Comparison of ENCODE assay signal across 10 mouse cellular contexts in the genomic region with DNA sequence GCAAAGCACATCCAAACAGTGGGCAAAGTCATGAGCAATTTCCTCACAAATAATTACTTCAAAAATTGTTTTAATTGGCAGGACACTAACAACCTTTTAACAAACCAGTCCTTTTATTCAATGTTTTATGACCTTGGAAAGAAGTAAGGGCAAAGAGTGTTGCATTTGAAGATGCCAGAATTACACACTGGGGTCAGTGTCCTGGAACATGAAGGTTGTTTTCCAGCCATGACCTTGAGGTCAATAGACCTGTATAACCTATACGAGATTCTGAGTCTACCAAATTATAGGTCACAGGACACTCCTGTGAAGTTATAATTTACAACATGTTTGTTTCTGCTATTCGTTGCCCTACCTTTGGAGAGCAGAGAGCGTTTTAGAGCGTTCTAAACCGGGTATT. TPM values are rescaled to one million over a fixed set of nuclear protein-coding genes. Genes with fewer than 3 reads are reported as not detected.
A peak's percentile ranks its signal among the peaks of the same experiment; 100 is the strongest.
DNase-seq lines count a peak whose midpoint lies in the region; ATAC-seq and TF ChIP-seq lines count a peak whose summit lies in the region.
"Had no signal": no experiment of that assay in that cellular context is flagged by ENCODE, and none has a peak within 500 bp of the region (broad histone marks: within the 10 kb centered on the region; RNA-seq: fewer than 3 reads in every experiment).

No protein-coding gene starts in this region.

- 0 out of 2 replicates have a peak, but pooled peaks cover 3% of the 10 kb centered on the region for H3K4me1 ChIP-seq in lung, embryonic 14.5 days (ENCODE audit: insufficient read depth)
- peaks cover 25% of the 10 kb centered on the region for H3K4me1 ChIP-seq in forebrain, embryonic 14.5 days (ENCODE audit: control insufficient read depth, insufficient read depth, low read length)
- peaks cover 13% of the 10 kb centered on the region; the same call in 1 of the 2 replicates for H3K4me1 ChIP-seq in limb, embryonic 11.5 days (ENCODE audit: control insufficient read depth, insufficient read depth, low read length)

- TF ChIP-seq CTCF in lung, embryonic 14.5 days (IDR thresholded peaks at IDR 0.05; ENCODE audit: low read depth) = no peak

- H3K4me3 ChIP-seq in lung, embryonic 14.5 days (ENCODE audit: low read depth, low read length) = peak overlapping the region; percentile 81; the same call in 1 of the 2 replicates
- peak overlapping the region; percentile 81; the same call in 1 of the 2 replicates for H3K4me3 ChIP-seq in forebrain, embryonic 14.5 days (ENCODE audit: low read depth, low read length)
- no peak overlapping the region for H3K4me3 ChIP-seq in limb, embryonic 11.5 days (ENCODE audit: low read depth, low read length)
- H3K4me3 ChIP-seq in myocyte = peak overlapping the region; percentile 78

- no peak overlapping the region for H3ac ChIP-seq in myocyte (ENCODE audit: control insufficient read depth, insufficient read length)

- H3K27me3 ChIP-seq in lung, embryonic 14.5 days (ENCODE audit: insufficient read depth, low read length) = no peaks in the 10 kb centered on the region
- H3K27me3 ChIP-seq in forebrain, embryonic 14.5 days (replicated peaks; ENCODE audit: control insufficient read depth, insufficient read depth, low read length) = no peaks in the 10 kb centered on the region
- H3K27me3 ChIP-seq in limb, embryonic 11.5 days (ENCODE audit: control insufficient read depth, insufficient read depth, low read length) = no peaks in the 10 kb centered on the region
- no peaks in the 10 kb centered on the region for H3K27me3 ChIP-seq in myocyte (ENCODE audit: control insufficient read depth, insufficient read depth, insufficient read length)

- peaks cover 20% of the 10 kb centered on the region for H3K36me3 ChIP-seq in lung, embryonic 14.5 days (ENCODE audit: insufficient read depth)
- H3K36me3 ChIP-seq in forebrain, embryonic 14.5 days (ENCODE audit: control insufficient read depth, insufficient read depth, low read length) = peaks cover 11% of the 10 kb centered on the region
- no peaks in the 10 kb centered on the region for H3K36me3 ChIP-seq in limb, embryonic 11.5 days (ENCODE audit: control insufficient read depth, insufficient read depth, low read length)
- peaks cover 24% of the 10 kb centered on the region for H3K36me3 ChIP-seq in myocyte (ENCODE audit: control insufficient read depth, insufficient read depth)

- H3K27ac ChIP-seq in lung, embryonic 14.5 days (ENCODE audit: low read depth) = no peak overlapping the region
- H3K27ac ChIP-seq in forebrain, embryonic 14.5 days (ENCODE audit: low read depth, low read length) = no peak overlapping the region
- H3K27ac ChIP-seq in limb, embryonic 11.5 days (replicated peaks; ENCODE audit: low read depth, low read length) = no peak overlapping the region

- no peak for DNase-seq in lung, embryonic 14.5 days
- no peak for DNase-seq in lung, postnatal 36 days
- DNase-seq in forebrain, embryonic 14.5 days (ENCODE audit: low spot score) = no peak
- DNase-seq in limb, embryonic 11.5 days (ENCODE audit: low spot score) = no peak
- DNase-seq in urinary bladder, postnatal 25 days (ENCODE audit: low spot score) = no peak
- no peak for DNase-seq in kidney, adult 8-10 months
- DNase-seq in adrenal gland, adult 2 months = no peak
- DNase-seq: cerebellum, adult 18-20 months; lung, adult 18-20 months had no signal

- WGBS in lung, embryonic 14.5 days = 63% methylated on average over 5 of the region's 5 CpGs
- 76% methylated on average over 5 of the region's 5 CpGs for WGBS in forebrain, embryonic 14.5 days
- WGBS in limb, embryonic 11.5 days = 30% methylated on average over 5 of the region's 5 CpGs

- no peak for ATAC-seq in lung, embryonic 14.5 days (ENCODE audit: insufficient read depth)
- no peak for ATAC-seq in forebrain, embryonic 14.5 days
- no peak for ATAC-seq in limb, embryonic 11.5 days (ENCODE audit: insufficient number of reproducible peaks, low FRiP score, low TSS enrichment, low read depth)

- peak overlapping the region; percentile 92 for H3K4me2 ChIP-seq in lung, embryonic 14.5 days
- H3K4me2 ChIP-seq in forebrain, embryonic 14.5 days (ENCODE audit: low read length) = peak overlapping the region; percentile 91; the same call in 1 of the 2 replicates
- H3K4me2 ChIP-seq in limb, embryonic 11.5 days (ENCODE audit: low read depth, severe bottlenecking) = peak overlapping the region; percentile 94; the same call in 1 of the 2 replicates
- peak overlapping the region; percentile 68 for H3K4me2 ChIP-seq in myocyte (ENCODE audit: low read depth)

- H3K9ac ChIP-seq in lung, embryonic 14.5 days = 0 out of 2 replicates have a peak overlapping the region, but pooled peaks have one; percentile 78
- H3K9ac ChIP-seq in forebrain, embryonic 14.5 days (ENCODE audit: low read length) = peak overlapping the region; percentile 73; the same call in 1 of the 2 replicates
- H3K9ac ChIP-seq in limb, embryonic 11.5 days (ENCODE audit: low read length) = no peak overlapping the region

- no peaks in the 10 kb centered on the region for H3K9me3 ChIP-seq in lung, embryonic 14.5 days (ENCODE audit: low read depth, low read length)
- no peaks in the 10 kb centered on the region for H3K9me3 ChIP-seq in forebrain, embryonic 14.5 days (replicated peaks; ENCODE audit: control insufficient read depth, low read length)
- H3K9me3 ChIP-seq in limb, embryonic 11.5 days (ENCODE audit: control insufficient read depth, low read length) = no peaks in the 10 kb centered on the region

- no peak for TF ChIP-seq POLR2A in myocyte (IDR thresholded peaks at IDR 0.05; ENCODE audit: insufficient read length, low read depth)

- H3K79me2 ChIP-seq in myocyte (ENCODE audit: control insufficient read depth, insufficient read depth) = peaks cover 30% of the 10 kb centered on the region

TF ChIP-seq in myocyte, 11 proteins besides CTCF, POLR2A, EP300 and RAD21:
- no peak for TF ChIP-seq MYOD1 (IDR thresholded peaks at IDR 0.05; ENCODE audit: control insufficient read depth in 1 of 3, insufficient read length in 2 of 3, low read depth in 2 of 3)
- TF ChIP-seq TCF12 (IDR thresholded peaks at IDR 0.05; ENCODE audit: insufficient read depth, poor library complexity, severe bottlenecking) = no peak

RNA-seq across cellular contexts. Expression of gene Slc20a1, which starts 1.4 kb away (rescaled TPM):
- 29.5 and 34.4 TPM in 2 replicates for polyA plus RNA-seq in lung, embryonic 14.5 days (2014; fragmentation: Nextera tagmentation; extraction: Ambion mirVana)
- 46.8 and 55.4 TPM in 2 replicates for polyA plus RNA-seq in forebrain, embryonic 14.5 days (2014; fragmentation: Nextera tagmentation; extraction: Ambion mirVana)
- 47.0 and 50.8 TPM in 2 replicates for polyA plus RNA-seq in limb, embryonic 11.5 days (2014; fragmentation: Nextera tagmentation; extraction: Ambion mirVana)
- polyA plus RNA-seq in myocyte (2012; fragmentation: generic; extraction: Trizol) = 41.7 TPM
- total RNA-seq in adrenal gland, adult 2 months (2021) = 10 to 100 TPM; 12.4 to 14.1 TPM
- polyA plus RNA-seq in adrenal gland, adult 2 months (2012; rRNA removed) = 6.8 and 9.4 TPM in 2 replicates
